Mouse (Mus musculus) intestine, embryonic 15.5 days (tissue): Measurements from ENCODE around the gene Wdr62. TPM values are rescaled to one million over a fixed set of nuclear protein-coding genes. Genes with fewer than 3 reads are reported as not detected.
"Not testable (repeated sequence)": the region's sequence is repeated elsewhere in the genome, so short reads cannot be mapped to it uniquely, and the experiment has no call there.

ENCODE experiments used
- ATAC-seq: fragments of 200-750 bp; cut with Nextera tagmentation; 2 replicates; pipeline ENCODE4 v1.8.0; 2017; ENCODE audit warnings: moderate TSS enrichment, moderate library complexity
- H3K27ac ChIP-seq: fragments of 300-500 bp; sonication (generic); 2 replicates; pipeline ENCODE4 v1.5.1; 2015; ENCODE audit warnings: mild to moderate bottlenecking, inconsistent platforms
- H3K27me3 ChIP-seq: fragments of 300-500 bp; sonication (generic); replicated peaks from 2 replicates; pipeline ENCODE4 v1.6.1; 2015; ENCODE audit warnings: inconsistent platforms
- H3K36me3 ChIP-seq: fragments of 300-500 bp; sonication (generic); 2 replicates; pipeline ENCODE4 v1.6.1; 2015; ENCODE audit warnings: inconsistent platforms
- H3K4me1 ChIP-seq: fragments of 300-500 bp; sonication (generic); replicated peaks from 2 replicates; pipeline ENCODE4 v1.6.1; 2015; ENCODE audit warnings: inconsistent platforms
- H3K4me2 ChIP-seq: fragments of 300-500 bp; sonication (generic); replicated peaks from 2 replicates; pipeline ENCODE4 v1.6.1; 2015; ENCODE audit warnings: mild to moderate bottlenecking, inconsistent platforms
- H3K4me3 ChIP-seq: fragments of 300-500 bp; sonication (generic); replicated peaks from 2 replicates; pipeline ENCODE4 v1.5.1; 2015; ENCODE audit warnings: inconsistent platforms
- H3K9ac ChIP-seq: fragments of 300-500 bp; sonication (generic); 2 replicates; pipeline ENCODE4 v1.6.1; 2015; ENCODE audit warnings: inconsistent platforms
- H3K9me3 ChIP-seq: fragments of 300-500 bp; sonication (generic); 2 replicates; pipeline ENCODE4 v1.6.1; 2016; ENCODE audit warnings: inconsistent platforms
- WGBS: fragments of 180-500 bp; shearing (Covaris S2); methylation state at CpG from one replicate; pipeline ENCODE4 v1.1.7; 2015; 5-methylcytosine and 5-hydroxymethylcytosine counted together
- polyA plus RNA-seq: library from polyadenylated mRNA; unstranded; fragments of >200 nt; fragmentation: Nextera tagmentation; extraction: Ambion mirVana; gene quantifications from 2 replicates; pipeline ENCODE4 v1.2.1, GENCODE M21; 2015

Gene Wdr62
- polyA plus RNA-seq, 1 experiment from 2014 or later: 6.6 TPM

DNA sequence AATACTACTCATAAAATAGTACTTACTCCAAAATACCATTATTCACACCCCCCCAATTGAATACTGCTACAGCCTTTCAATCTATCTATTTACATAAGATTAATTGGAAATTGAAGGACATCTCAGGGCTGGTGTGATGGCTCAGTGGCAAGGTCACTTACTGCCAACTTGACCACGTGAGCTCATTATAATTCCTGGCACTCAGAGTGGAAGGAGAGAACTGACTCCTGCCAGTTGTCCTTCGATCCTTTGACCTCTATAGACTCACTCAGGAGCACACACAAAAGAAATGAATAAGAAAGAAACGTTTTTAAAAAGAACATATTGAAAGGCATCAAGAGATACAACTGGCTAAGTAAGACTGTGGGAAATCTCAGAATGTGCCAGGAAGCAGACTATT lies 64.3 kb downstream of the Wdr62 start:
- no peaks in the 10 kb centered on the region for H3K27me3 ChIP-seq
- H3K4me2 ChIP-seq: no peak overlapping the region
- peaks cover 4% of the 10 kb centered on the region; the same call in 1 of the 2 replicates for H3K4me1 ChIP-seq
- no peak overlapping the region for H3K27ac ChIP-seq
- H3K36me3 ChIP-seq: no peaks in the 10 kb centered on the region
- no peak overlapping the region for H3K4me3 ChIP-seq
- 90% methylated on average over 3 of the region's 3 CpGs for WGBS
- no peak for ATAC-seq
- no peaks in the 10 kb centered on the region for H3K9me3 ChIP-seq
- no peak overlapping the region for H3K9ac ChIP-seq

GRCm38 (mm10) chr7:30213881-30214280 lies 66.3 kb downstream of the Wdr62 start:
- Histone ChIP-seq H3K36me3 (no peaks in the 10 kb centered on the region), H3K9me3 (no peaks in the 10 kb centered on the region), H3K9ac (no peak overlapping the region), H3K4me3 (no peak overlapping the region), H3K4me1 (no peaks in the 10 kb centered on the region), H3K27me3 (no peaks in the 10 kb centered on the region), H3K27ac (no peak overlapping the region), H3K4me2 (no peak overlapping the region)
- ATAC-seq: no peak
- WGBS: 79% methylated on average over 3 of the region's 3 CpGs

GRCm38 (mm10) chr7:30211025-30211424 lies 69.2 kb downstream of the Wdr62 start:
- no peak for ATAC-seq
- Histone ChIP-seq H3K27me3 (no peaks in the 10 kb centered on the region), H3K4me3 (no peak overlapping the region), H3K9ac (no peak overlapping the region), H3K36me3 (no peaks in the 10 kb centered on the region), H3K27ac (no peak overlapping the region), H3K9me3 (no peaks in the 10 kb centered on the region), H3K4me1 (no peaks in the 10 kb centered on the region), H3K4me2 (no peak overlapping the region)
- 36% methylated on average over 4 of the region's 4 CpGs for WGBS

- H3K4me1 ChIP-seq, H3K4me3 ChIP-seq, H3K9ac ChIP-seq, H3K36me3 ChIP-seq, H3K9me3 ChIP-seq, H3K27me3 ChIP-seq, H3K4me2 ChIP-seq, H3K27ac ChIP-seq, ATAC-seq: not testable (repeated sequence)
- 52% methylated on average over 5 of the region's 5 CpGs for WGBS
These were observed 73.9 kb downstream of the Wdr62 start for GRCm38 (mm10) chr7:30206364-30206763.

- Histone ChIP-seq H3K4me1 (no peaks in the 10 kb centered on the region), H3K27ac (no peak overlapping the region), H3K4me3 (no peak overlapping the region), H3K4me2 (no peak overlapping the region), H3K27me3 (no peaks in the 10 kb centered on the region), H3K9ac (no peak overlapping the region), H3K36me3 (no peaks in the 10 kb centered on the region), H3K9me3 (no peaks in the 10 kb centered on the region)
- WGBS: 3% methylated on average over 2 of the region's 2 CpGs
- ATAC-seq: no peak
These were observed 74.8 kb downstream of the Wdr62 start for GRCm38 (mm10) chr7:30205383-30205782.

GRCm38 (mm10) chr7:30204380-30204779 lies 75.8 kb downstream of the Wdr62 start:
- ATAC-seq: peak; percentile 87
- no peaks in the 10 kb centered on the region for H3K4me1 ChIP-seq
- H3K27me3 ChIP-seq: no peaks in the 10 kb centered on the region
- no peak overlapping the region for H3K9ac ChIP-seq
- 30% methylated on average over 8 of the region's 8 CpGs for WGBS
- H3K36me3 ChIP-seq: no peaks in the 10 kb centered on the region
- no peak overlapping the region for H3K27ac ChIP-seq
- H3K4me2 ChIP-seq: peak overlapping the region; percentile 48
- H3K4me3 ChIP-seq: 0 out of 2 replicates have a peak overlapping the region, but pooled peaks have one; percentile 9
- H3K9me3 ChIP-seq: no peaks in the 10 kb centered on the region

DNA sequence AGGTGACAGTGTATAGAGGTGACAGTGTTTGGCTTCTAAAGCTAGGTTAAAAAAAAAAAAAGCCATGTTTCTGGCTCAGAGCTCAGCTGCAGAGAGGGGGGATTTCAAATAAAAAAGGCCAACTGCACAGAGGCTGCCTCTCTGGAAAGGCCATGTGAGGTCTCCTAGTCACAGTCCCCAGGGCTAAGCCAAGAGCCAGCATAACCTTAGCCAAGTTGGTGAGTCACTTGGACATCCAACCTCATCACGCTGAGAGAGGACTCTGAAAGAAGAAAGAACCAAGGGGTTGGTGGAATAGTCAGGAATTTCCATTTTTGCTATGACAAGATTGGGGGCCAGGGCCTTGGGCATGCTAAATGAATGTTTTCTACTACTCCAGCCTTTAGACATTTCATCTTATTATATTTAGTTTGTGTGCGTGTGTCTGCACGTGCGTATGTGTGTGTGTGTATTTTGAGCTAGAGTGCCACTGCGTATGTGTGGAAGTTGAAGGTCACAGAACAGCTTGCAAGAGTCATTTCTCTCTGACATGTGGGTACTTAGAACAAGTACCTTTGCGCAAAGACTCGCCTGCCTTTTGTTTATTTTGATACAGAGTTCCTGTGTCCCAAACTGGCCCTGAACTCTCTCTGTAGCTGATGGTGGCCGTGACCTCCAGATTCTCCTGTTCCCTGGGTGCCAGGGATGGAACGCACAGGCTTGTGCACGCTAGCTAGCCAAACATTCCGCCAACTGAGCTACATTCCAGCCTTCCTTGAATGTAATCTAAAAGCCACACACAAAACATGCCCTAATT lies 77.1 kb downstream of the Wdr62 start:
- Histone ChIP-seq H3K4me3 (no peak overlapping the region), H3K9ac (no peak overlapping the region), H3K36me3 (no peaks in the 10 kb centered on the region), H3K4me1 (peaks cover 4% of the 10 kb centered on the region), H3K9me3 (no peaks in the 10 kb centered on the region), H3K27me3 (no peaks in the 10 kb centered on the region), H3K27ac (no peak overlapping the region), H3K4me2 (no peak overlapping the region)
- no peak for ATAC-seq
- 67% methylated on average over 11 of the region's 11 CpGs for WGBS

DNA sequence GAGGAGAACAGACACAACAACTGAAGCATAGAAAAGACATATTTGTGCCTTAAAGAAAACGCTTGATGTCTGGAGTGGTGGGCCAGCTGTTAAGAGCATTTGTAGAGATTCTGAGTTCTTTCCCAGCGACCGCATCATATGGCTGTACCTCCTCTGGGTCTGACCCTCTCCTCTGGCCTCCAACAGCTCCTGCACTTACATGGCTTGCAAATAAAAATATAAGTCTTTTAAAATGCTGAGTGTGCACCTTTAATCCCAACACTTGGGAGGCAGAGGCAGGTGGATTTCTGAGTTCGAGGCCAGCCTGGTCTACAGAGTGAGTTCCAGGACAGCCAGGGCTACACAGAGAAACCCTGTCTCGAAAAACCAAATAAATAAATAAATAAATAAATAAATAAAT lies 79.6 kb downstream of the Wdr62 start:
- WGBS: 87% methylated on average over 5 of the region's 5 CpGs
- H3K36me3 ChIP-seq, H3K27me3 ChIP-seq, H3K9ac ChIP-seq, H3K27ac ChIP-seq, H3K4me2 ChIP-seq, H3K9me3 ChIP-seq, ATAC-seq, H3K4me1 ChIP-seq, H3K4me3 ChIP-seq: not testable (repeated sequence)

GRCm38 (mm10) chr7:30200200-30200599 lies 80.0 kb downstream of the Wdr62 start:
- no peaks in the 10 kb centered on the region for H3K27me3 ChIP-seq
- no peak overlapping the region for H3K27ac ChIP-seq
- no peak overlapping the region for H3K9ac ChIP-seq
- no peak overlapping the region for H3K4me2 ChIP-seq
- H3K4me1 ChIP-seq: peaks cover 10% of the 10 kb centered on the region
- H3K36me3 ChIP-seq: no peaks in the 10 kb centered on the region
- no peak for ATAC-seq
- WGBS: 78% methylated on average over 5 of the region's 5 CpGs
- no peak overlapping the region for H3K4me3 ChIP-seq
- H3K9me3 ChIP-seq: no peaks in the 10 kb centered on the region

DNA sequence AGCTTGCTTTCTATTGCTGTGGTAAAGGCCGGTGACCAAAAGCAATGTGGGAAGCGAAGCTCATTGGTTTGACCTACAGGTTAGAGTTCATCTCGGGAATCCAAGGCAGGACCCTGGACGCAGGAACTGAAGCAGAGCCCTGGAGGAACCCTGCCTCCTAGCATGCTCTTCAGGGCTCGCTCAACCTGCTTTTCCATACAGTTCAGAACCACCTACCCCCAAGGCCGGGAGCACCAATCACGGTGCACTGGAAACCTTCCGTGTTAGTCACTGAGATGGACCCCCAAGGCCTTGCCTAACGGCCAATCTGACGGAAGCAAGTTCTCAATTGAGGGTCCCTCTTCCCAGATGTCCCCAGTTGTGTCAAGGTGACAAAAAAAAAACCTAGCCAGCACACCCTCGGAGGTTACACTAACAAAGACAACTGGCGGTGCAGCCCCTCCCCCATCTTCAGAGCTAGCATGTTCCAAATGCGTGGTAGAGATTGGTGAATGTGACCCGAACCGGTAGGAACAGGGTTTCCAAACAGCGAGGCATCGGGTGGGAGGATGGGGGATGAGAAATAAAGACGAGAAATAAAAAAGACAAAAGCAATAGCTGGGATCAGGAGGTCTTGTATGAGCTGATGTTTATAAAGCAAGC lies 80.6 kb downstream of the Wdr62 start:
- Histone ChIP-seq H3K9me3 (no peaks in the 10 kb centered on the region), H3K4me3 (no peak overlapping the region), H3K9ac (no peak overlapping the region), H3K27ac (no peak overlapping the region), H3K27me3 (no peaks in the 10 kb centered on the region), H3K4me1 (peaks cover 12% of the 10 kb centered on the region), H3K36me3 (no peaks in the 10 kb centered on the region), H3K4me2 (no peak overlapping the region)
- WGBS: 80% methylated on average over 18 of the region's 18 CpGs
- ATAC-seq: no peak

GRCm38 (mm10) chr7:30198481-30198971 lies 81.7 kb downstream of the Wdr62 start, which contains the start of gene Capns1:
Gene Capns1 (minus strand): TSS chr7:30198811.
- no peaks in the 10 kb centered on the region for H3K9me3 ChIP-seq
- 0 out of 2 replicates have a peak within 1 kb of the TSS, but pooled peaks have one; percentile 10 for H3K9ac ChIP-seq
- H3K36me3 ChIP-seq: no peaks in the 10 kb centered on the region
- ATAC-seq: 0 out of 2 replicates have a peak, but pooled peaks have one; percentile 34
- no peak within 1 kb of the TSS for H3K4me3 ChIP-seq
- no peaks in the 10 kb centered on the region for H3K27me3 ChIP-seq
- peak within 1 kb of the TSS; percentile 28; the same call in 1 of the 2 replicates for H3K4me2 ChIP-seq
- H3K27ac ChIP-seq: no peak within 1 kb of the TSS
- WGBS: 10% methylated on average over 8 of the region's 8 CpGs
- peaks cover 13% of the 10 kb centered on the region for H3K4me1 ChIP-seq

DNA sequence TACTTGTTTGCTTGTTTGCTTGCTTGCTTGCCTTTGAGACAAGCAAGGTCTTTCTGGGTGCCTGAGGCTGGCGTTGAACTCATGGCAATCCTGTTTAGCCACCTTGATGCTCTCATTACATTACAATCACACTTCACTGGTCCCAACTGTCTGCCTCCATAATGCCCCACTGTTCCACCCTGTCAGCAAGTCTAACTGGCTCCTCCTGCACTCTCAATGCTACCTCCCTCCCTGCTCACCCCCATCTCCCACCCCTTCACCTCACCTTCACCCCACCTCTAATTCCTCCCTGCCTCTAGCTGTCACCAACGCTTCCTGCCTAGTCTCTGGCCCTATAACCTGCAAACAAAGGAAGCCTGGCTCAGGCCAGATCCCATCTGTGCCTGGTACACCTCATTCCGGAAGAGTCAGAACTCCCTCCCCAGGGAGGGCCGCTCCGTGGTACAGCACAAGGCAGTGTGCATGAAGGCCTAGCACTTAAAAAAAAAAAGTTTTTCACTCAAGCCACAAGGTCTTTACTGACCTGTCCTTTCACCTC lies 82.6 kb downstream of the Wdr62 start:
- Histone ChIP-seq H3K4me2 (no peak overlapping the region), H3K27ac (no peak overlapping the region), H3K4me3 (no peak overlapping the region), H3K9ac (no peak overlapping the region), H3K4me1 (peaks cover 22% of the 10 kb centered on the region), H3K9me3 (no peaks in the 10 kb centered on the region), H3K27me3 (no peaks in the 10 kb centered on the region), H3K36me3 (no peaks in the 10 kb centered on the region)
- WGBS: 51% methylated on average over 5 of the region's 5 CpGs
- no peak for ATAC-seq
